ENCODE assay signal across 24 mouse cellular contexts in genomic region chr16:13269426-13269825, GRCm38 (mm10).
"Had no signal": no experiment of that assay in that cellular context is flagged by ENCODE, and none has a peak within 500 bp of the region (broad histone marks: within the 10 kb centered on the region; RNA-seq: fewer than 3 reads in every experiment).

No protein-coding gene starts in this region.

- H3K9me3 ChIP-seq: limb, embryonic 12.5 days; liver, embryonic 12.5 days; liver, embryonic 15.5 days; lung, embryonic 15.5 days; midbrain, embryonic 13.5 days had no signal

- H3K4me1 ChIP-seq: limb, embryonic 12.5 days; liver, embryonic 12.5 days; liver, embryonic 15.5 days; lung, embryonic 15.5 days; midbrain, embryonic 10.5 days had no signal

- DNase-seq: kidney, postnatal 25 days; layer of hippocampus, adult 9-11 months; layer of hippocampus, postnatal 36 days; liver; lung, adult 18-20 months; lung, postnatal 10 days; lung, postnatal 36 days; right cerebral cortex, postnatal 4 days; thymus, adult 2 months; thymus, postnatal 14 days; thymus, postnatal 4 days had no signal

- H3K4me2 ChIP-seq: limb, embryonic 12.5 days; liver, embryonic 12.5 days; liver, embryonic 15.5 days; lung, embryonic 15.5 days; midbrain, embryonic 13.5 days had no signal

- ATAC-seq: liver, embryonic 12.5 days; midbrain, embryonic 13.5 days; midbrain, embryonic 16.5 days had no signal

- H3K27ac ChIP-seq: kidney, postnatal 0 days; layer of hippocampus, adult 2 months; left cerebral cortex, adult 2 months; limb, embryonic 12.5 days; liver, embryonic 12.5 days; liver, embryonic 15.5 days; lung, embryonic 15.5 days; midbrain, embryonic 10.5 days; midbrain, embryonic 13.5 days; stomach, postnatal 0 days had no signal

- H3K9ac ChIP-seq: limb, embryonic 12.5 days; liver, embryonic 12.5 days; liver, embryonic 15.5 days; lung, embryonic 15.5 days; midbrain, embryonic 13.5 days had no signal

- H3K4me3 ChIP-seq: layer of hippocampus, adult 2 months; left cerebral cortex, adult 2 months; limb, embryonic 12.5 days; liver, embryonic 12.5 days; liver, embryonic 15.5 days; lung, embryonic 15.5 days; megakaryocyte, embryonic 14.5 days; midbrain, embryonic 10.5 days; midbrain, embryonic 13.5 days; myocyte had no signal

- H3K27me3 ChIP-seq: limb, embryonic 12.5 days; liver, embryonic 12.5 days; liver, embryonic 15.5 days; lung, embryonic 15.5 days; megakaryocyte, embryonic 14.5 days; midbrain, embryonic 13.5 days had no signal
